Mouse (Mus musculus): ENCODE data around the gene Alg14. TPM values are rescaled to one million over a fixed set of nuclear protein-coding genes. Genes with fewer than 3 reads are reported as not detected.

Gene Alg14
- total and polyA plus RNA-seq, 3 experiments = 3.2 to 20.1 TPM; not detected in 1

DNA sequence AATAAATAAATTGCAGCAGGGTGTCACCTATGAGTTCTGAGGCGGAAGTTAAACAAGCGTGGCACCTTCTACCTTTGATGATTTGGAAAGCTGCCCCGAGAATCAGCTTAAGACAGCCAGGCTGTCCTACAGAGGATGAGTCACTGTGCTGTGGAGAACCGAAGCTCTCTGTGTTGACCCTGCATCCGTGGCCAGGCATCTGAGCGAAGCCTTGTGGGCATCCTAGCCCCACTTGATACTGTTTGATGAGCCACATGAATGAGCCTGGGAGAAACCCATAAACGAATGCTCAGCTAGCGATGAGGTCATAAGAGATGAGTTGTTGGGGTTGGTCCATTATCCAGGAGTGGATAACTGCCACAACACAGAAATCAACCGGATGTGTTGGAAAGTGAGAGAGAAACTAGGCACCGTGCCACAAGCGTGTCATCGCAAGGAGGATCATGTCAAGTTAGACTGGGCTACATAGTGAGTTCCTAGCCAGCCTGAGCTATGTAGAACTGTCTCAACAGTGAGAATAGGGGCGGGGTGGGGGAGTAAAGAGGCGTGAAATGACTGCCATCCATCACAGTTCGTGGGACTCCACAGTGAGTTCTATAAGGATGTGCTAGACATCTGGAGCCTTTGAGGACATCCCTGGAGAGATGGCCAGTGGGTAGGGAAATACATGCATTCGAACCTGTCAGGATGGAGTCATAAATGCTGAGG, 104.2 kb downstream of the Alg14 start:
- DNase-seq (ENCODE audit: low read depth, low spot score) = no peak
- Histone ChIP-seq H3K4me1 (ENCODE audit: control insufficient read depth in 1 of 2, insufficient read depth in 2 of 2, low read length in 2 of 2) (no peaks in the 10 kb centered on the region), H3K27me3 (ENCODE audit: control insufficient read depth in 1 of 2, insufficient read depth in 2 of 2, low read length in 2 of 2) (no peaks in the 10 kb centered on the region; a peak in 1 of 4 replicates), H3K9me3 (replicated peaks; ENCODE audit: insufficient read depth, low read length) (no peaks in the 10 kb centered on the region), H3K9ac (ENCODE audit: control insufficient read depth, low read depth, low read length, poor library complexity, severe bottlenecking) (no peak overlapping the region), H3K36me3 (ENCODE audit: control insufficient read depth in 1 of 2, insufficient read depth in 2 of 2, low read length in 2 of 2) (no peaks in the 10 kb centered on the region), H3K27ac (ENCODE audit: control insufficient read depth, low read depth, low read length) (no peak overlapping the region), H3K79me2 (ENCODE audit: control insufficient read depth, insufficient read depth, low read length, poor library complexity) (no peaks in the 10 kb centered on the region), H3K4me3 (ENCODE audit: control insufficient read depth in 1 of 2, insufficient read depth in 1 of 2, low read depth in 2 of 2, low read length in 2 of 2) (no peak overlapping the region)
- TF ChIP-seq MYB (IDR thresholded peaks at IDR 0.05; ENCODE audit: low read depth, low read length) (no peak), MYC (IDR thresholded peaks at IDR 0.05; ENCODE audit: low read depth, low read length) (no peak), JUND (IDR thresholded peaks at IDR 0.05; ENCODE audit: low read depth, low read length) (no peak), SMC3 (IDR thresholded peaks at IDR 0.05; ENCODE audit: low read depth, low read length) (no peak)

DNA sequence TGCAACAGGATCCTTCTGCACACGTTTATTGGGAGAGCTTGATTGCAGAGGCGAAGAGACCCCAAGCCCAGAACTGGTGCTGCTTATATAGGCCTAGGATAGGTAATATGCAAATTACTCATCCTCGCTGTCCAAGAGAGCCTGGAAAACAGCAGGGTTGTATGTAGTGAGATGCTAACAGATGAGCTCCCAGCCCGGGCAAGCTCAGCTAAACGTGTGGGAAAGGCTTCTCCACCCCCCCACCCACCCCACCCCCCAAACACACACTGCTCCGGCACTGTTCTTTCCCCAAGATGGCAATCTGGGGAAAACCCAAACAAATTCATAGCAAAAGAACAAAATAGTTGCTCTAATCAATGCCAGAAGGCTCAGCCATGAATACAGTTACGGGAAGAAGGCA, 105.0 kb downstream of the Alg14 start:
- no peak overlapping the region for H3K9ac ChIP-seq (ENCODE audit: control insufficient read depth, low read depth, low read length, poor library complexity, severe bottlenecking)
- H3K27ac ChIP-seq (ENCODE audit: control insufficient read depth, low read depth, low read length) = no peak overlapping the region
- no peaks in the 10 kb centered on the region for H3K4me1 ChIP-seq (ENCODE audit: control insufficient read depth in 1 of 2, insufficient read depth in 2 of 2, low read length in 2 of 2)
- no peaks in the 10 kb centered on the region for H3K36me3 ChIP-seq (ENCODE audit: control insufficient read depth in 1 of 2, insufficient read depth in 2 of 2, low read length in 2 of 2)
- no peaks in the 10 kb centered on the region; a peak in 1 of 4 replicates for H3K27me3 ChIP-seq (ENCODE audit: control insufficient read depth in 1 of 2, insufficient read depth in 2 of 2, low read length in 2 of 2)
- no peak for DNase-seq (ENCODE audit: low read depth, low spot score)
- no peaks in the 10 kb centered on the region for H3K9me3 ChIP-seq (replicated peaks; ENCODE audit: insufficient read depth, low read length)
- H3K79me2 ChIP-seq (ENCODE audit: control insufficient read depth, insufficient read depth, low read length, poor library complexity) = no peaks in the 10 kb centered on the region
- no peak overlapping the region for H3K4me3 ChIP-seq (ENCODE audit: control insufficient read depth in 1 of 2, insufficient read depth in 1 of 2, low read depth in 2 of 2, low read length in 2 of 2)
- TF ChIP-seq CHD2 (IDR thresholded peaks at IDR 0.05; ENCODE audit: low read length) (no peak), TBP (IDR thresholded peaks at IDR 0.05; ENCODE audit: low read depth, low read length) (no peak), NRF1 (IDR thresholded peaks at IDR 0.05; ENCODE audit: insufficient read depth, low read depth, low read length, poor library complexity, severe bottlenecking) (no peak), CTCF (IDR thresholded peaks at IDR 0.05 in 2 of 3, conservative IDR thresholded peaks at IDR 0.05 in 1 of 3; ENCODE audit: control insufficient read depth in 1 of 3, insufficient read depth in 1 of 3, low read depth in 2 of 3, low read length in 3 of 3, poor library complexity in 1 of 3, severe bottlenecking in 1 of 3) (no peak), NELFE (IDR thresholded peaks at IDR 0.05; ENCODE audit: low read depth, low read length) (no peak), JUND (IDR thresholded peaks at IDR 0.05; ENCODE audit: low read depth, low read length) (no peak), ZC3H11A (IDR thresholded peaks at IDR 0.05; ENCODE audit: low read depth, low read length) (no peak), GABPA (IDR thresholded peaks at IDR 0.05; ENCODE audit: low read depth, low read length) (no peak), TCF12 (IDR thresholded peaks at IDR 0.05; ENCODE audit: low read depth, low read length) (no peak)

DNA sequence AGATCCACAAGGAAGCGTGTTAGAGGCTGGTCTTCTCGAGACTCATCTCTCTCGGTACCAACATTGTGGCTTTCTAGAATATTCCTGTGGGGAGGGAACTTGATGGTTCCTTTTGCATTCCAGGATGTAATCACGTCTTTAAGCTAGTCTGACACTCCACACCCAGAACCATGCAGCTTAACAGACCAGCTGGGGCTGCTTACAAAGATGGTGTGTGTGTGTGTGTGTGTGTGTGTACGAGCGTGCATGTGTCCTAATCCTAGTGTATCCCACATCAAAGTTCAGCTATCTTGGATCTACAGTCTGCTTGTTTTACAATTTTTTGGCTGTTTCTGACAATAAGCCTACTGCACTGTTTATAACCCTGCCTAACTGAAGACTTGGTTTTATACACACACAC, 105.4 kb downstream of the Alg14 start:
- Histone ChIP-seq H3K4me1 (ENCODE audit: control insufficient read depth in 1 of 2, insufficient read depth in 2 of 2, low read length in 2 of 2) (no peaks in the 10 kb centered on the region), H3K27ac (ENCODE audit: control insufficient read depth, low read depth, low read length) (no peak overlapping the region), H3K79me2 (ENCODE audit: control insufficient read depth, insufficient read depth, low read length, poor library complexity) (no peaks in the 10 kb centered on the region), H3K36me3 (ENCODE audit: control insufficient read depth in 1 of 2, insufficient read depth in 2 of 2, low read length in 2 of 2) (no peaks in the 10 kb centered on the region), H3K9ac (ENCODE audit: control insufficient read depth, low read depth, low read length, poor library complexity, severe bottlenecking) (no peak overlapping the region), H3K9me3 (replicated peaks; ENCODE audit: insufficient read depth, low read length) (no peaks in the 10 kb centered on the region), H3K4me3 (ENCODE audit: control insufficient read depth in 1 of 2, insufficient read depth in 1 of 2, low read depth in 2 of 2, low read length in 2 of 2) (no peak overlapping the region), H3K27me3 (ENCODE audit: control insufficient read depth in 1 of 2, insufficient read depth in 2 of 2, low read length in 2 of 2) (no peaks in the 10 kb centered on the region; a peak in 1 of 4 replicates)
- DNase-seq (ENCODE audit: low read depth, low spot score) = no peak
- TF ChIP-seq RAD21 (IDR thresholded peaks at IDR 0.05; ENCODE audit: low read depth, low read length) (no peak), CHD2 (IDR thresholded peaks at IDR 0.05; ENCODE audit: low read length) (no peak), POLR2A (IDR thresholded peaks at IDR 0.05; ENCODE audit: control insufficient read depth in 1 of 2, insufficient read depth in 1 of 2, low read depth in 1 of 2, low read length in 2 of 2, poor library complexity in 1 of 2) (no peak), MAZ (IDR thresholded peaks at IDR 0.05; ENCODE audit: low read depth, low read length) (no peak), BHLHE40 (IDR thresholded peaks at IDR 0.05; ENCODE audit: borderline replicate concordance, low read depth, low read length) (no peak), TCF12 (IDR thresholded peaks at IDR 0.05; ENCODE audit: low read depth, low read length) (no peak), NRF1 (IDR thresholded peaks at IDR 0.05; ENCODE audit: insufficient read depth, low read depth, low read length, poor library complexity, severe bottlenecking) (no peak), POLR2AphosphoS5 (IDR thresholded peaks at IDR 0.05; ENCODE audit: borderline replicate concordance, low read depth, low read length) (no peak), MYC (IDR thresholded peaks at IDR 0.05; ENCODE audit: low read depth, low read length) (no peak), TBP (IDR thresholded peaks at IDR 0.05; ENCODE audit: low read depth, low read length) (no peak)
